7 mouse cellular contexts compared by ENCODE assay signal in the genomic region with DNA sequence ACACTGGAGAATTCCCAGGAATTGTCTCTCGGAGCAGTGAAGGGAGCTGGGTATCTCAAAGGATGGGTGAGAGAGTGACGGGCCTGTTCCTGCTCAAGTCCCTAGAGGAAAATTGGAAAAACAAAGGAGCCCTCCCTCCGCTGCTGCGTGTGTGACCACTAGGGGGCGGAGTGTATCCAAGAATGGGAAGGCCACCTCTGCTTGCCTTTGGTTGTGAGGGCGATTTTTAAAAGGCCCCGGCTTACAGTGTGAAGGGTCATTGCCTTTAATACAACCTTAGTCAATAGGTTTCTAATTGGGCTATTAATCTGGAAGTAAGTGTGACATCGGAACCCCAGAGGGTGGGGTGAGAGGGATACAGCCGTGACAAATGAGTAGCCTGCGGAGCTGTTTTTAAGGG.
DNase-seq lines count a peak whose midpoint lies in the region; ATAC-seq lines count a peak whose summit lies in the region.

No protein-coding gene starts in this region.

- H3K36me3 ChIP-seq in intestine, embryonic 15.5 days = no peaks in the 10 kb centered on the region
- H3K36me3 ChIP-seq in midbrain, embryonic 15.5 days (replicated peaks) = no peaks in the 10 kb centered on the region

- WGBS in intestine, embryonic 15.5 days = 13% methylated on average over 10 of the region's 10 CpGs
- 2% methylated on average over 10 of the region's 10 CpGs for WGBS in midbrain, embryonic 15.5 days

- 0 out of 2 replicates have a peak, but pooled peaks cover 8% of the 10 kb centered on the region for H3K27me3 ChIP-seq in intestine, embryonic 15.5 days (replicated peaks)
- no peaks in the 10 kb centered on the region for H3K27me3 ChIP-seq in midbrain, embryonic 15.5 days (replicated peaks)

- H3K4me2 ChIP-seq in intestine, embryonic 15.5 days (replicated peaks) = no peak overlapping the region
- H3K4me2 ChIP-seq in midbrain, embryonic 15.5 days = 0 out of 2 replicates have a peak overlapping the region, but pooled peaks have one; percentile 15

- H3K9ac ChIP-seq in intestine, embryonic 15.5 days = no peak overlapping the region
- H3K9ac ChIP-seq in midbrain, embryonic 15.5 days = no peak overlapping the region

- no peak overlapping the region for H3K27ac ChIP-seq in intestine, embryonic 15.5 days
- H3K27ac ChIP-seq in midbrain, embryonic 15.5 days = peak overlapping the region; percentile 67

- no peaks in the 10 kb centered on the region for H3K9me3 ChIP-seq in intestine, embryonic 15.5 days
- no peaks in the 10 kb centered on the region for H3K9me3 ChIP-seq in midbrain, embryonic 15.5 days

- no peak overlapping the region for H3K4me3 ChIP-seq in intestine, embryonic 15.5 days (replicated peaks)
- H3K4me3 ChIP-seq in midbrain, embryonic 15.5 days = no peak overlapping the region

- ATAC-seq in intestine, embryonic 15.5 days = peak; percentile 66
- ATAC-seq in midbrain, embryonic 15.5 days (replicated peaks) = peak; percentile 25; the same call in 1 of the 2 replicates

- no peaks in the 10 kb centered on the region; the same call in 1 of the 2 replicates for H3K4me1 ChIP-seq in intestine, embryonic 15.5 days (replicated peaks)
- peaks cover 38% of the 10 kb centered on the region for H3K4me1 ChIP-seq in midbrain, embryonic 15.5 days

- intact Hi-C loops in left cerebral cortex, postnatal 25 days (cut with DNase I) = loop anchor here (2.0 kb wide), 1 partner anchor 325 kb away; no protein-coding TSS in a partner anchor

- peak; percentile 57 for DNase-seq in adrenal gland, adult 8-10 months
- peak; percentile 92 for DNase-seq in embryo, embryonic 11 days
- peak; percentile 47 for DNase-seq in gastrocnemius, postnatal 25 days
- DNase-seq in left cerebral cortex, postnatal 25 days (ENCODE audit: low spot score in 2 of 2) = peak; percentile 80 to 88
- DNase-seq in spleen, adult 18-20 months = peak; percentile 36 to 64
